Mouse (Mus musculus) CH12.LX (cell line): Measurements from ENCODE around the gene Vwf. TPM values are rescaled to one million over a fixed set of nuclear protein-coding genes. Genes with fewer than 3 reads are reported as not detected.
A peak's percentile ranks its signal among the peaks of the same experiment; 100 is the strongest.

Source experiments
- DNase-seq: peaks from one replicate; pipeline ENCODE4 v3.0.0-alpha.2; 2013; ENCODE audit errors: extremely low read depth
- H3K27ac ChIP-seq: 2 replicates; pipeline ENCODE4 v1.5.1; 2012; ENCODE audit warnings: low read depth, mild to moderate bottlenecking, control low read depth, moderate library complexity; ENCODE audit not compliant: insufficient read depth
- H3K27me3 ChIP-seq: replicated peaks from 2 replicates; pipeline ENCODE3; 2012; ENCODE audit warnings: inconsistent platforms
- H3K36me3 ChIP-seq, 2 experiments: replicated peaks in 1 of 2; 2 replicates each; pipeline versions ENCODE3 to v1.6.1; 2012; ENCODE audit warnings: inconsistent platforms in 1 of 2, low read length in 1 of 2, mild to moderate bottlenecking in 1 of 2, mixed read lengths in 1 of 2, moderate library complexity in 1 of 2; ENCODE audit not compliant: control insufficient read depth in 1 of 2, insufficient read depth in 1 of 2
- H3K4me1 ChIP-seq, 2 experiments: 2 replicates each; pipeline ENCODE4 v1.6.1; 2012; ENCODE audit warnings: inconsistent platforms in 1 of 2, moderate library complexity in 1 of 2; ENCODE audit not compliant: insufficient read depth in 2 of 2, control insufficient read depth in 1 of 2
- H3K4me2 ChIP-seq: 2 replicates; pipeline ENCODE4 v1.6.1; 2012; ENCODE audit warnings: low read depth, mild to moderate bottlenecking, control low read depth; ENCODE audit not compliant: poor library complexity, insufficient read depth, severe bottlenecking
- H3K4me3 ChIP-seq, 3 experiments: fragments of 150-350 bp in 1 of 3; sonication (generic) in 1 of 3; replicated peaks in 1 of 3; 2 replicates each; pipeline versions ENCODE3 to v1.5.1; 2011 to 2012; ENCODE audit warnings: low read depth in 2 of 3, low read length in 2 of 3, mild to moderate bottlenecking in 2 of 3, moderate library complexity in 2 of 3, control low read depth in 1 of 3, improper control_type of control experiment in 1 of 3, inconsistent platforms in 1 of 3, mixed read lengths in 1 of 3; ENCODE audit not compliant: poor library complexity in 1 of 3
- H3K79me2 ChIP-seq: replicated peaks from 2 replicates; pipeline ENCODE4 v1.6.1; 2012; ENCODE audit warnings: mild to moderate bottlenecking, moderate library complexity; ENCODE audit not compliant: control insufficient read depth, poor library complexity, insufficient read depth, severe bottlenecking; ENCODE audit errors: extremely low read depth
- H3K9ac ChIP-seq: 2 replicates; pipeline ENCODE4 v1.6.1; 2012; ENCODE audit warnings: low read depth, mild to moderate bottlenecking, control low read depth, moderate library complexity; ENCODE audit not compliant: insufficient read depth
- H3K9me3 ChIP-seq: replicated peaks from 2 replicates; pipeline ENCODE3; 2012; ENCODE audit warnings: low read length, inconsistent platforms, mixed read lengths
- CHD2 ChIP-seq: IDR thresholded peaks from 2 replicates; pipeline ENCODE4 v1.6.1; 2011; ENCODE audit warnings: low read length, improper control_type of control experiment
- CTCF ChIP-seq, 2 experiments: IDR thresholded peaks in 1 of 2; conservative IDR thresholded peaks in 1 of 2; 2 replicates each; pipeline ENCODE4 v1.5.1; 2011 to 2012; ENCODE audit warnings: low read depth in 2 of 2, low read length in 2 of 2, improper control_type of control experiment in 1 of 2, inconsistent platforms in 1 of 2, mild to moderate bottlenecking in 1 of 2, moderate library complexity in 1 of 2
- ELF1 ChIP-seq: IDR thresholded peaks from 2 replicates; pipeline ENCODE4 v1.6.1; 2014; ENCODE audit warnings: low read depth, mild to moderate bottlenecking, inconsistent platforms, low read length, improper control_type of control experiment
- ETS1 ChIP-seq: conservative IDR thresholded peaks from 2 replicates; pipeline ENCODE4 v1.6.1; 2012; ENCODE audit warnings: low read depth, mild to moderate bottlenecking, inconsistent platforms, low read length, improper control_type of control experiment, moderate library complexity
- HCFC1 ChIP-seq: IDR thresholded peaks from 2 replicates; pipeline ENCODE4 v1.6.1; 2012; ENCODE audit warnings: low read depth, mild to moderate bottlenecking, inconsistent platforms, low read length, improper control_type of control experiment
- IRF4 ChIP-seq: IDR thresholded peaks from 2 replicates; pipeline ENCODE4 v1.6.1; 2014; ENCODE audit warnings: low read depth, mild to moderate bottlenecking, inconsistent platforms, low read length, improper control_type of control experiment
- MAFK ChIP-seq: IDR thresholded peaks from 2 replicates; pipeline ENCODE4 v1.6.1; 2011; ENCODE audit warnings: low read length, improper control_type of control experiment; ENCODE audit not compliant: insufficient replicate concordance
- MAX ChIP-seq: IDR thresholded peaks from 2 replicates; pipeline ENCODE4 v1.6.1; 2011; ENCODE audit warnings: low read length, improper control_type of control experiment
- MAZ ChIP-seq: IDR thresholded peaks from 2 replicates; pipeline ENCODE4 v1.6.1; 2012; ENCODE audit warnings: low read depth, mild to moderate bottlenecking, inconsistent platforms, low read length, improper control_type of control experiment, moderate library complexity
- MEF2A ChIP-seq: IDR thresholded peaks from 2 replicates; pipeline ENCODE4 v1.6.1; 2014; ENCODE audit warnings: low read depth, mild to moderate bottlenecking, inconsistent platforms, low read length, improper control_type of control experiment, borderline replicate concordance
- NELFE ChIP-seq: IDR thresholded peaks from 2 replicates; pipeline ENCODE4 v1.6.1; 2011; ENCODE audit warnings: low read depth, low read length, improper control_type of control experiment
- NRF1 ChIP-seq: IDR thresholded peaks from 2 replicates; pipeline ENCODE4 v1.6.1; 2014; ENCODE audit warnings: low read depth, mild to moderate bottlenecking, inconsistent platforms, low read length, improper control_type of control experiment, moderate library complexity
- PAX5 ChIP-seq: IDR thresholded peaks from 2 replicates; pipeline ENCODE4 v1.6.1; 2012; ENCODE audit warnings: low read length, inconsistent platforms, mixed read lengths
- POLR2A ChIP-seq: IDR thresholded peaks from 2 replicates; pipeline ENCODE4 v1.6.1; 2011; ENCODE audit warnings: low read depth, mild to moderate bottlenecking, improper control_type of control experiment, low read length
- RAD21 ChIP-seq: IDR thresholded peaks from 2 replicates; pipeline ENCODE4 v1.6.1; 2011; ENCODE audit warnings: low read depth, mild to moderate bottlenecking, low read length, improper control_type of control experiment, moderate library complexity
- SMC3 ChIP-seq: IDR thresholded peaks from 2 replicates; pipeline ENCODE4 v1.6.1; 2011; ENCODE audit warnings: low read depth, low read length, improper control_type of control experiment
- ZC3H11A ChIP-seq: IDR thresholded peaks from 2 replicates; pipeline ENCODE4 v1.6.1; 2012; ENCODE audit warnings: low read depth, mild to moderate bottlenecking, inconsistent platforms, low read length, improper control_type of control experiment
- ZMIZ1 ChIP-seq: IDR thresholded peaks from 2 replicates; pipeline ENCODE4 v1.6.1; 2012; ENCODE audit warnings: low read depth, mild to moderate bottlenecking, inconsistent platforms, low read length, improper control_type of control experiment
- ZNF384 ChIP-seq: IDR thresholded peaks from 2 replicates; pipeline ENCODE4 v1.6.1; 2012; ENCODE audit warnings: low read depth, low read length, improper control_type of control experiment, inconsistent platforms
- dilution Hi-C: fragments of 300-500 bp; cut with MboI; formaldehyde crosslinking; loops from 2 replicates; pipeline ENCODE4 v1.14.3; 2020; ENCODE audit warnings: low sequenced_read_pairs; ENCODE audit not compliant: extremely low pct_unique_long_range_greater_than_20kb, extremely low pct_ligation_motif_present
- in situ Hi-C: fragments of 300-500 bp; cut with MboI; formaldehyde crosslinking; loops from 3 replicates; pipeline ENCODE4 v1.14.3; 2019; ENCODE audit warnings: low sequenced_read_pairs, low pct_ligation_motif_present, low pct_unique_long_range_greater_than_20kb, mixed read lengths
- polyA plus RNA-seq: library from polyadenylated mRNA; unstranded; fragments of >175 nt; gene quantifications from 2 replicates; pipeline ENCODE4 v1.2.1, GENCODE M21; 2012; ENCODE audit warnings: low read depth; ENCODE audit not compliant: insufficient read length
- total RNA-seq, 2 experiments: library from RNA; depleted of rRNA; stranded (reverse); fragments of 300-350 nt in 1 of 2; fragments of >200 nt in 1 of 2; gene quantifications; 2 replicates each; pipeline ENCODE4 v1.2.3; 2012 to 2014

Gene Vwf
- total and polyA plus RNA-seq, 3 experiments = not detected

DNA sequence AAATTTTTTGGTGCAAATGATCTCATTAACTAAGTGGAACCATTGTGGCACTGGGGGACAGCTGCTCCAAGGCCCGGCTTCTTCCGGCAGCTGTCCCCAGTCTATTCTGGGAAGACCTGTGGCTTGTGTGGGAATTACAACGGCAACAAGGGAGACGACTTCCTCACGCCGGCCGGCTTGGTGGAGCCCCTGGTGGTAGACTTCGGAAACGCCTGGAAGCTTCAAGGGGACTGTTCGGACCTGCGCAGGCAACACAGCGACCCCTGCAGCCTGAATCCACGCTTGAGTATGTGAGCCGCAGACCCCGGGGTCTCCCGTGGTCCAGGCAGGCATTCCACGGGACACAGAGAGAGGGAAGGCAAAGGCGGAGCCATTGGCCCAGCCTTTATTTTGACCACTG lies 56.7 kb downstream of the Vwf start:
- in situ Hi-C loops (loop anchor here (5.0 to 25.0 kb wide), 3 partner anchors 181 to 884 kb away; no protein-coding TSS in a partner anchor), dilution Hi-C loops (no loop called here)
- Histone ChIP-seq H3K4me1 (no peaks in the 10 kb centered on the region), H3K27me3 (peaks cover 97% of the 10 kb centered on the region), H3K4me3 (no peak overlapping the region), H3K9ac (no peak overlapping the region), H3K4me2 (peak overlapping the region; percentile 64; the same call in 1 of the 2 replicates), H3K9me3 (no peaks in the 10 kb centered on the region), H3K36me3 (no peaks in the 10 kb centered on the region), H3K27ac (no peak overlapping the region), H3K79me2 (no peaks in the 10 kb centered on the region)
- DNase-seq = peak; percentile 49
- TF ChIP-seq MAFK = no peak
- TF ChIP-seq ZC3H11A = 0 out of 2 replicates have a peak, but pooled peaks have one; percentile 2
- peak; percentile 48; the same call in 1 of the 2 replicates for TF ChIP-seq NELFE
- TF ChIP-seq PAX5 = no peak
- TF ChIP-seq POLR2A = no peak
- TF ChIP-seq MAZ = 0 out of 2 replicates have a peak, but pooled peaks have one; percentile 46
- TF ChIP-seq CTCF (conservative IDR thresholded peaks at IDR 0.05 in 1 of 2, IDR thresholded peaks at IDR 0.05 in 1 of 2; ENCODE audit: low read depth in 2 of 2, low read length in 2 of 2) = peak; percentile 42 to 97
- 0 out of 2 replicates have a peak, but pooled peaks have one; percentile 20 for TF ChIP-seq IRF4
- TF ChIP-seq ETS1 = 0 out of 2 replicates have a peak, but pooled peaks have one; percentile 9
- TF ChIP-seq NRF1 = peak; percentile 60
- TF ChIP-seq SMC3 = peak; percentile 73
- TF ChIP-seq RAD21 = peak; percentile 60
- peak; percentile 26; the same call in 1 of the 2 replicates for TF ChIP-seq MAX
- TF ChIP-seq MEF2A = peak; percentile 51; the same call in 1 of the 2 replicates
- TF ChIP-seq CHD2 = no peak
- TF ChIP-seq ELF1 = peak; percentile 57

DNA sequence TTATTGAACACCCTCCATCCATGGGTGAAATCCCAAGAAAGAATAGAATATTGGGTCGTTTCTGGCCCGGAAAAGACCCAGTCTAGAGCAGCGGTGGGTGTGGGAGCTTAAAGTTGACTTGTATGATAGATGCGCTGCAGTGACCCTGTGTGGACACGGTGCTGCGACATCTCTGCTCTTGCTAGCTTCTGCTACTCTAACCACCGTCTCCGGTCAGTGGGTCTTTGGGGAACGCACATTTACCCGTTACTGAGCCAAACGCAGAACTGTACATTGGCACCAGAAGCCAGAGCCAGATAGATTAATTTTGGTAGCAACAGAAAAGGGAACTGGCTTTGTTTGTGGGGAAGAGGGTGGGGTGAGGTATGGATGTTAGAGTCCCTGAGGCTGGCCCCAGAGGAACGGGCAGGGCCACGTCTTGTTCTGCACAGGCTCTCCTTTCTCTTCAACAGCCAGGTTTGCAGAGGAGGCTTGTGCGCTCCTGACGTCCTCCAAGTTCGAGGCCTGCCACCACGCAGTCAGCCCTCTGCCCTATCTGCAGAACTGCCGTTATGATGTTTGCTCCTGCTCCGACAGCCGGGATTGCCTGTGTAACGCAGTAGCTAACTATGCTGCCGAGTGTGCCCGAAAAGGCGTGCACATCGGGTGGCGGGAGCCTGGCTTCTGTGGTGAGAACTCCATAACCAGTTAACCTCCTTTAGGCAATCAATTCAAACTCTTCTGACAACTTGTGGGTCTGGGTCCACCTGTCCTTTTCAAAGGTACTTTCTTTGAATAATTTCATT lies 57.3 kb downstream of the Vwf start:
- no peaks in the 10 kb centered on the region for H3K9me3 ChIP-seq
- TF ChIP-seq CHD2 (no peak), MEF2A (no peak), ETS1 (no peak), ZMIZ1 (no peak), ZNF384 (no peak), HCFC1 (no peak)
- DNase-seq = no peak
- dilution Hi-C loops = no loop called here
- H3K9ac ChIP-seq = no peak overlapping the region
- H3K27me3 ChIP-seq = peaks cover 96% of the 10 kb centered on the region
- H3K4me3 ChIP-seq = no peak overlapping the region
- H3K4me1 ChIP-seq = no peaks in the 10 kb centered on the region
- H3K4me2 ChIP-seq = no peak overlapping the region
- no peaks in the 10 kb centered on the region for H3K79me2 ChIP-seq
- in situ Hi-C loops = loop anchor here (5.0 to 25.0 kb wide), 3 partner anchors 182 to 883 kb away; no protein-coding TSS in a partner anchor
- no peak overlapping the region for H3K27ac ChIP-seq
- no peaks in the 10 kb centered on the region for H3K36me3 ChIP-seq
